Mouse (Mus musculus): ENCODE results near the gene Krt90. TPM values are rescaled to one million over a fixed set of nuclear protein-coding genes. Genes with fewer than 3 reads are reported as not detected.
"Not testable (repeated sequence)": the region's sequence is repeated elsewhere in the genome, so short reads cannot be mapped to it uniquely, and the experiment has no call there.

Krt90 gene
- polyA plus RNA-seq, 1 experiment from 2014 or later, result 0.30 TPM

DNA sequence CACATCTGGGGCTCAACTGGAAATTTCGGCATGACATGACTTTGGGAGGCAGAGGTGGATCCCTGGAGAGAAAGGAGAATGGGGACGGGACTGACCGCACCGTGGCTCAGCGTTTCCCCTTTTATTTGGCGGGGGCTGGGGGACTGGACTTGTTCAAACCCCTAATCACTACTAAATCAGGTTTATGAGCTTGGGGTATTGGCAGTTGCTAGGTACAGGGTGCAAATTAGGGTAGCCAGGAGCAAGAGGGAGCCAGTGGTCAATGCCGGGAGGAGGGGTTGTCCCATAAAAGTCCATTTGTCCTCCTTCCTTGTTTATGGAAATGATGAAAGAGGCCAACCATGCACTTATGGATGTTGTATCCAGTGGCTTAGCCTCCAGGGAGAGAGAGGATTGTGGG lies 12.2 kb downstream of the Krt90 start, which contains the start of gene Krt82:
TSS of gene Krt82 (minus strand) at position 101 of the 400 bp plus-strand sequence.
- Histone ChIP-seq H3K27ac (no peak within 1 kb of the TSS), H3K9ac (no peak within 1 kb of the TSS), H3K36me3 (no peaks in the 10 kb centered on the region), H3K27me3 (peaks cover 21% of the 10 kb centered on the region), H3K4me3 (no peak within 1 kb of the TSS), H3K9me3 (replicated peaks) (no peaks in the 10 kb centered on the region), H3K4me1 (peaks cover 10% of the 10 kb centered on the region), H3K4me2 (replicated peaks) (no peak within 1 kb of the TSS)
- ATAC-seq (ENCODE audit: low FRiP score), result no peak
- 83% methylated on average over 7 of the region's 7 CpGs for WGBS

DNA sequence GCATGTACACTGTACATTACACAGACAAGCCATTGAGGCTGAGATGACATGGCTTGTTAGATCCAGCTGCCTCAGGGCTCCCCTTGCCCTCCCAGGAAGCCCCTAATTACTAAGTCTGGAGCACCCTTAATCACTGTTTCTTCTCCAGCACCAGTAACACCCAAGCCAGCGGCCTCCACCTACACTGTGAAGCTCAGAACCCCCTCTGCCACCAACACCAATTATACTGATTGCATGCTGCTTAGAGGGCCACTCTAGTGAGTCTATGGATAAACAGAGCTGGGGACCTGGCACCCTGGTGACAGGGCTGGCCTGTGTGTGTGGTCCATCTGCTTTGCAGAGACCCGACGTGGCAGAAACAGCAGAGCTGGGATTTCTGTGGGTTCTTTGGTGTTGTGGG lies 18.3 kb downstream of the Krt90 start:
- Histone ChIP-seq H3K27me3 (no peaks in the 10 kb centered on the region), H3K36me3 (no peaks in the 10 kb centered on the region), H3K4me1 (peaks cover 6% of the 10 kb centered on the region), H3K9ac (no peak overlapping the region), H3K4me2 (replicated peaks) (no peak overlapping the region), H3K27ac (no peak overlapping the region), H3K9me3 (replicated peaks) (no peaks in the 10 kb centered on the region), H3K4me3 (no peak overlapping the region)
- 61% methylated on average over 3 of the region's 3 CpGs for WGBS
- no peak for ATAC-seq (ENCODE audit: low FRiP score)

DNA sequence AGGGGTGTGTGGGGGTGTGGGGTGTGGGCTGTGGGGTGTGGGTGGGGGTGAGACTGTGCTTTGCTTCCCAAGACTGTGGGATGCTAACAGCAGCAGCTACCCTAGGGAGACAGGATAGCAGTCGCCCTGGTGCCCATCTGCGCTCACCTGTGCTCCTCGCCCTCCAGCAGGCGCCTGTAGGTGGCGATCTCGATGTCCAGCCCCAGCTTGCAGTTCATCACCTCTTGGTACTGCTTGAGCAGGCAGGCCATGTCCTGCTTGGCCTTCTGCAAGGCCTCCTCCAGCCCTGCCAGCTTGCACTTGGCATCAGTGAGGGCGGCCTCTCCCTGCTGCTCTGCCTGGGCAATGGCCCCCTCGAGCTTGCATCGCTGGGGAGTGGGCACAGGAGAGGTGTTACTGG lies 20.2 kb downstream of the Krt90 start:
- H3K9me3 ChIP-seq (replicated peaks), result no peaks in the 10 kb centered on the region
- H3K4me2 ChIP-seq (replicated peaks), result no peak overlapping the region
- peaks cover 6% of the 10 kb centered on the region for H3K4me1 ChIP-seq
- no peaks in the 10 kb centered on the region for H3K36me3 ChIP-seq
- H3K27me3 ChIP-seq, result no peaks in the 10 kb centered on the region
- no peak for ATAC-seq (ENCODE audit: low FRiP score)
- peak overlapping the region; percentile 5; the same call in 1 of the 2 replicates for H3K27ac ChIP-seq
- H3K4me3 ChIP-seq, result no peak overlapping the region
- H3K9ac ChIP-seq, result no peak overlapping the region
- WGBS, result 72% methylated on average over 9 of the region's 9 CpGs

DNA sequence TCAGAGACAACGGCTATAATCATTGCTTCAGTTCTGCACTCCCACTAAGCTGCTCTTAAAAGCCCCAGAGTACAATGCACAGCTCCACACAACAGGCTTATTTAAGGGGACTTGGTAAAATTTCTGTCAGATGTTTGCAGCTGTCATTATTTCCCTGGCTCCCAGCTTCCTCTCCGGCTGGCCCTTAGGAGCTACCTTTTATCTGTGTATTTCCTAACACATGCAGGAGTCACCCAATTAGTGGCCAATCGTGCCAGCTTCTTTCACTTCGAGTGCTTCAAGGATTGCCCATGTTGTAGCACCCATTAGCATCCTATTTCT lies 24.2 kb downstream of the Krt90 start:
- 77% methylated on average over 4 of the region's 4 CpGs for WGBS
- Histone ChIP-seq H3K4me2 (replicated peaks) (no peak overlapping the region), H3K9ac (no peak overlapping the region), H3K27ac (no peak overlapping the region), H3K27me3 (no peaks in the 10 kb centered on the region), H3K36me3 (no peaks in the 10 kb centered on the region), H3K4me1 (peaks cover 13% of the 10 kb centered on the region), H3K4me3 (no peak overlapping the region), H3K9me3 (replicated peaks) (no peaks in the 10 kb centered on the region)
- ATAC-seq (ENCODE audit: low FRiP score), result no peak

DNA sequence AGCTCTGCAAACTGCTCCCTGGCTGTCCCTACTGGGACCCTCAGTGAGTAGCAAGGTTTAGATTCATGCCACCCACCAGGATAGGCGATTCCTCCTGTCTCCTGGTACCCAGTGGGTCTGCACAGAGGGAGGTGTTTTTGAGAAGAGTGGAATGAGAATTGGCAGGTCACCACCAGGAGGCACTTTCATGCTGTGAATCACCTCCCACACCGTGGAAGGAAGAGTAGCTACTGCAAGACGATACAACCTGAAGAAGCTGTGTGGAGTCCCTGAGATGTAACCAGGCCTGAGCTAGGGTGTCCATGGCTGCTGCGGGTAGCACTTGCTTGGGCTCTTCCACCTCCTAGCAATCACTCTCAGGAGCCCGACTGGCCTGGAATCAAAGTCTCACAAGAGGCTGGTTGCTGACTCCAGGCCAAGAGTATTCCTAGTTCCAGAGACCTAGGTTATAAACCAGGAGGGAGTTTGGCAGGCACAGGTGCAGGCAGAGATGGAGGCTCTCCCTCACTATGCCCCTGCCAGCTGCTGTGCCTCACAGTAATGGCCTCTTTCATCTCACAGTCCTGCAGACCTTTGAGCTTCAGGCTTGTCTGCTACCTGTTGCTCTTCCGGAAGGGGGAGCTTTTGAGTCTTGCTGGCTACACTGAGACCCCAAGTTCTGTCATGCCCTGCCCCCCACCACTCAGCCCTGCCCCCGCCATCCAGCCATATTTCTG lies 24.7 kb downstream of the Krt90 start:
- peaks cover 13% of the 10 kb centered on the region for H3K4me1 ChIP-seq
- no peak overlapping the region for H3K27ac ChIP-seq
- WGBS, result 46% methylated on average over 7 of the region's 7 CpGs
- H3K9ac ChIP-seq, result no peak overlapping the region
- H3K4me2 ChIP-seq (replicated peaks), result no peak overlapping the region
- H3K9me3 ChIP-seq (replicated peaks), result no peaks in the 10 kb centered on the region
- no peaks in the 10 kb centered on the region for H3K36me3 ChIP-seq
- no peaks in the 10 kb centered on the region for H3K27me3 ChIP-seq
- H3K4me3 ChIP-seq, result no peak overlapping the region
- no peak for ATAC-seq (ENCODE audit: low FRiP score)

GRCm38 (mm10) chr15:101536054-101536850 lies 26.5 kb downstream of the Krt90 start:
- Histone ChIP-seq H3K4me1 (peaks cover 7% of the 10 kb centered on the region), H3K9ac (no peak overlapping the region), H3K36me3 (no peaks in the 10 kb centered on the region), H3K4me2 (replicated peaks) (no peak overlapping the region), H3K27ac (no peak overlapping the region), H3K4me3 (no peak overlapping the region), H3K27me3 (no peaks in the 10 kb centered on the region), H3K9me3 (replicated peaks) (no peaks in the 10 kb centered on the region)
- ATAC-seq (ENCODE audit: low FRiP score), result no peak
- 61% methylated on average over 9 of the region's 9 CpGs for WGBS

- no peak within 1 kb of the TSS for H3K4me3 ChIP-seq
- no peaks in the 10 kb centered on the region for H3K36me3 ChIP-seq
- no peaks in the 10 kb centered on the region for H3K9me3 ChIP-seq (replicated peaks)
- peaks cover 7% of the 10 kb centered on the region for H3K4me1 ChIP-seq
- WGBS, result 85% methylated on average over 7 of the region's 7 CpGs
- ATAC-seq (ENCODE audit: low FRiP score), result no peak
- no peaks in the 10 kb centered on the region for H3K27me3 ChIP-seq
- H3K4me2 ChIP-seq (replicated peaks), result no peak within 1 kb of the TSS
- no peak within 1 kb of the TSS for H3K27ac ChIP-seq
- no peak within 1 kb of the TSS for H3K9ac ChIP-seq
These were observed 30.0 kb downstream of the Krt90 start, which contains the start of gene Krt84 for GRCm38 (mm10) chr15:101532720-101533119. Gene Krt84, minus strand, starts transcription at chr15:101532820.

DNA sequence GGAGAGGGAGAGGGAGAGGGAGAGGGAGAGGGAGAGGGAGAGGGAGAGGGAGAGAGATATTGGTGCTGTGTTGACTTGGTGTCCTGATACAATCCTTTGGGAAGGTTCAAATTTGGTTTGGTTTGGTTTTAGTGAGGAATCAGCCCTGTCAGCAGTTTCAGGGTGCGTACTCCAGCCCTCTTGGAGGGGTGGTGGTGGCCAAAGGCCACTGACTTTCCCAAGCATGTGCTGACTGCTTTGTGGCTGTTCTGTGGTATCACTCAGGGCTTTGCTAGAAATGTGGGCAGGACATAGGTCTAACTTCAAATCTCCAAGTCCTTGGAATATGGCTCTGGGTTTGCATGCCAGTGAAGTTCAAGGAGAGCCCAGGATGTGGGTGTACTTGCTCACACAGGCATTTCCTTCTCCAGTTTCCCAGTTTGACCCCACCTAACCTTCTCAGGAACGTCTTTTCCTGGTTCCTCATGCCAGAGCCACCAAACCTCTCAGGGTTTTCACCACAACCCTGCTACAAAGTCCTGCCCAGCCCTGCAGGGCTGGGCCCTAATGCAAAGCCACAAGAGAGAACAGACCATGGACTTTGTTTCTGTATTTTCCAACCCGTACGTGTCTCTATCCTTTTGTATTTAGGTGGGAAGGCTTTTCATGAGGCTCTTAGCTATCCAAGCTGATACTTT lies 40.1 kb downstream of the Krt90 start:
- Histone ChIP-seq H3K4me1 (no peaks in the 10 kb centered on the region), H3K4me2 (replicated peaks) (no peak overlapping the region), H3K27ac (no peak overlapping the region), H3K27me3 (peaks cover 3% of the 10 kb centered on the region; the same call in 1 of the 2 replicates), H3K9me3 (replicated peaks) (no peaks in the 10 kb centered on the region), H3K9ac (no peak overlapping the region), H3K4me3 (no peak overlapping the region), H3K36me3 (no peaks in the 10 kb centered on the region)
- WGBS, result 72% methylated on average over 4 of the region's 4 CpGs
- ATAC-seq (ENCODE audit: low FRiP score), result no peak

GRCm38 (mm10) chr15:101519792-101520191 lies 43.0 kb downstream of the Krt90 start:
- no peak overlapping the region for H3K4me2 ChIP-seq (replicated peaks)
- WGBS, result 19% methylated on average over 2 of the region's 2 CpGs
- H3K27me3 ChIP-seq, result peaks cover 3% of the 10 kb centered on the region; the same call in 1 of the 2 replicates
- H3K4me1 ChIP-seq, result no peaks in the 10 kb centered on the region
- no peak overlapping the region for H3K4me3 ChIP-seq
- H3K36me3 ChIP-seq, result no peaks in the 10 kb centered on the region
- no peaks in the 10 kb centered on the region for H3K9me3 ChIP-seq (replicated peaks)
- no peak for ATAC-seq (ENCODE audit: low FRiP score)
- no peak overlapping the region for H3K27ac ChIP-seq
- H3K9ac ChIP-seq, result no peak overlapping the region

GRCm38 (mm10) chr15:101517161-101517560 lies 45.6 kb downstream of the Krt90 start, which contains the start of gene Gm49425:
Gene Gm49425, minus strand, starts transcription at chr15:101517261.
- whole genome bisulfite sequencing, result 79% methylated on average over 2 of the region's 2 CpGs
- not testable (repeated sequence) for H3K9me3 ChIP-seq (replicated peaks); H3K4me3 ChIP-seq

GRCm38 (mm10) chr15:101508247-101508646 lies 54.5 kb downstream of the Krt90 start:
- H3K4me3 ChIP-seq, result no peak overlapping the region
- H3K36me3 ChIP-seq, result no peaks in the 10 kb centered on the region
- H3K9ac ChIP-seq, result no peak overlapping the region
- no peak overlapping the region for H3K4me2 ChIP-seq (replicated peaks)
- ATAC-seq (ENCODE audit: low FRiP score), result no peak
- 80% methylated on average over 9 of the region's 9 CpGs for WGBS
- H3K27ac ChIP-seq, result no peak overlapping the region
- no peaks in the 10 kb centered on the region for H3K9me3 ChIP-seq (replicated peaks)
- no peaks in the 10 kb centered on the region for H3K4me1 ChIP-seq
- no peaks in the 10 kb centered on the region for H3K27me3 ChIP-seq

More at GRCm38 (mm10) chr15:101517161-101517560, 45.6 kb downstream of the Krt90 start, which contains the start of gene Gm49425:
- H3K27ac ChIP-seq; H3K4me2 ChIP-seq (replicated peaks); H3K4me1 ChIP-seq; ATAC-seq (ENCODE audit: low FRiP score); H3K36me3 ChIP-seq; H3K9ac ChIP-seq; H3K27me3 ChIP-seq: not testable (repeated sequence)

Measured in hindbrain, embryonic 12.5 days (tissue).